Mouse (Mus musculus) midbrain, embryonic 16.5 days (tissue): Measurements from ENCODE around the gene Hoxa1. TPM values are rescaled to one million over a fixed set of nuclear protein-coding genes. Genes with fewer than 3 reads are reported as not detected.

Experiments
- ATAC-seq: fragments of 200-750 bp; cut with Nextera tagmentation; 2 replicates; pipeline ENCODE4 v1.8.0; 2017; ENCODE audit warnings: moderate TSS enrichment
- H3K27ac ChIP-seq: fragments of 300-500 bp; sonication (generic); 2 replicates; pipeline ENCODE4 v1.5.1; 2014; ENCODE audit warnings: mild to moderate bottlenecking, low read length, mixed read lengths
- H3K27me3 ChIP-seq: fragments of 300-500 bp; sonication (generic); 2 replicates; pipeline ENCODE4 v1.6.1; 2014; ENCODE audit warnings: low read depth, low read length, mixed read lengths; ENCODE audit not compliant: control insufficient read depth, insufficient read depth
- H3K36me3 ChIP-seq: fragments of 300-500 bp; sonication (generic); 2 replicates; pipeline ENCODE4 v1.6.1; 2014; ENCODE audit warnings: mild to moderate bottlenecking, low read length, moderate library complexity, mixed read lengths; ENCODE audit not compliant: control insufficient read depth, insufficient read depth
- H3K4me1 ChIP-seq: fragments of 300-500 bp; sonication (generic); 2 replicates; pipeline ENCODE4 v1.6.1; 2014; ENCODE audit warnings: mild to moderate bottlenecking, low read length, mixed read lengths; ENCODE audit not compliant: control insufficient read depth, insufficient read depth
- H3K4me2 ChIP-seq: fragments of 300-500 bp; sonication (generic); 2 replicates; pipeline ENCODE4 v1.6.1; 2014; ENCODE audit warnings: mild to moderate bottlenecking, low read length, mixed read lengths
- H3K4me3 ChIP-seq: fragments of 300-500 bp; sonication (generic); 2 replicates; pipeline ENCODE4 v1.5.1; 2014; ENCODE audit warnings: low read depth, mild to moderate bottlenecking, low read length, moderate library complexity, mixed read lengths
- H3K9ac ChIP-seq: fragments of 300-500 bp; sonication (generic); 2 replicates; pipeline ENCODE4 v1.6.1; 2014; ENCODE audit warnings: low read depth, low read length, mixed read lengths
- H3K9me3 ChIP-seq: fragments of 300-500 bp; sonication (generic); replicated peaks from 2 replicates; pipeline ENCODE4 v1.6.1; 2014; ENCODE audit warnings: mild to moderate bottlenecking, low read length, mixed read lengths; ENCODE audit not compliant: control insufficient read depth, poor library complexity, severe bottlenecking
- WGBS: fragments of 180-500 bp; shearing (Covaris S2); extraction: QIAGEN DNeasy Blood & Tissue Kit; methylation state at CpG from one replicate; pipeline ENCODE4 v1.1.7; 2014; 5-methylcytosine and 5-hydroxymethylcytosine counted together
- polyA plus RNA-seq: library from polyadenylated mRNA; unstranded; fragments of >200 nt; fragmentation: Nextera tagmentation; extraction: Ambion mirVana; gene quantifications from 2 replicates; pipeline ENCODE4 v1.2.1, GENCODE M21; 2015

The Hoxa1 gene
- polyA plus RNA-seq, 1 experiment from 2014 or later, result not detected

DNA sequence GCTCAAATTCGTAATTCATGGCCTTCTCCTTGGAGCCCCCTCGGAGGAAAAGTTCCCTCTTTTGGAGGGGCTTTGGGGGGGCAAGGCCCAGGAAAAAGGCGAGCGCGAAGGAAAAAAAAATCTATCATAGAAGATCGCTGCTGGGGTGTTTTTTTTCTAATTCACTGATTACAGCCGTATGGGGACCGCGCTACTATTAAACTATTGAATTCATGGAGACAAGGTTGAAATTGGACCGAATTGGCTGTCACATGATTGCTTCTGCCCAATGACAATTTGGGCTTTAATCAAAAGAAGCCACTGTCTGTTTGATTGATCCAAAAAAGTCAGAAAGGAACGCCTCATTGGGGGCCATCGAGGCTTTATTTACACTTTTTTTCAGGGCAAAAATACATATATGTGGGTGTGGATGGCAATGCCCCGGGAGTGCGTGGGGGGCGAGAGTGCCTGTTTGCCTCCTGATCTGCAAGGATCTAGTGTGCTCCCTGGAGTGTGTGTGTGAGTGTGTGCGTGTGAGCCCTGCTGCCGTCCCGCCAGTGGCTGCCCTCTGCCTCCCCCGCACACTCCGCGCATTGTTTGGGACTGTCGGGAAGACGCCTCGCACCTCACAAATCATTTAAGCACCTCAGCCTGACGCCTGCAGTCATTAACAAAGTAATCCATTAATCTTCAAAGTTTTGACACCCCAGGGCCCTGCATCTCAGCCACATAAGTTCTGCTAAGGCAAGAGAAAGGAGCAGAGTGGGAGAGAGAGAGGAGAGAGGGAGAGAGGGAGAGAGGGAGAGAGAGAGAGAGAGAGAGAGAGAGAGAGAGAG, 6.7 kb upstream of the Hoxa1 start, which contains the start of gene Hoxa2:
Hoxa2 (minus strand) TSS at position 206 of the 815 bp plus-strand sequence.
- H3K27ac ChIP-seq, result no peak within 1 kb of the TSS
- under 1% methylated on average over 25 of the region's 25 CpGs for WGBS
- no peaks in the 10 kb centered on the region for H3K9me3 ChIP-seq
- H3K36me3 ChIP-seq, result no peaks in the 10 kb centered on the region
- no peak within 1 kb of the TSS for H3K4me3 ChIP-seq
- H3K27me3 ChIP-seq, result peaks cover 69% of the 10 kb centered on the region
- ATAC-seq, result no peak
- H3K9ac ChIP-seq, result no peak within 1 kb of the TSS
- H3K4me2 ChIP-seq, result no peak within 1 kb of the TSS
- H3K4me1 ChIP-seq, result no peaks in the 10 kb centered on the region

DNA sequence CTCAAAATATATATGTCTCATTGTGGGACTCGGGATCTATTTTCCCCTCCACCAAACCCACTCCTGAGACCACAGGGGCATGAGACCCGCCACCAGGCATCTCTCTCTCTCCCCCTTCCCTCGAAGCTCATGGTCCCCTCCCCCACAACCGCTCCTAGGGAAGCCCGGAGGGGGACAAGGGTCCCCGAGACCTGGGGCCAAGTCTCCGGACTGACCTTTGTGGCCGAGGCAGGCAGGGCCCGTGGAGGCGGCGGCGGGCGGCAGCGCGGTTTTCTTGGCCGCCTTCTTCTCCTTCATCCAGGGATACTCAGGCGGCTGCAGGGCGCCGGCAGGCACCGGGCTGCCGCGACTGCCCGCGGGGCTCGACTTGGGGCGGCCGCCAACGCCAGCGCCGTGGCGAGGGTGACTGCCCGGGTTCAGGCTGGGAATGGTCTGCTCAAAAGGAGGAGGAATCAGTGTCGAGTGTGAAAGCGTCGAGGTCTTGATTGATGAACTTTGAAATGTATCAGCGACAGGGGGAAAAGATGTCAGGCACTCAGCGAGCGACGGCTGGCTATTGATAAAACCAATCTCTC, 6.0 kb upstream of the Hoxa1 start:
- Histone ChIP-seq H3K9me3 (no peaks in the 10 kb centered on the region), H3K4me3 (no peak overlapping the region), H3K4me2 (no peak overlapping the region), H3K27me3 (peaks cover 72% of the 10 kb centered on the region), H3K27ac (no peak overlapping the region), H3K9ac (no peak overlapping the region), H3K36me3 (no peaks in the 10 kb centered on the region), H3K4me1 (no peaks in the 10 kb centered on the region)
- no peak for ATAC-seq
- 0% methylated on average over 39 of the region's 39 CpGs for WGBS

DNA sequence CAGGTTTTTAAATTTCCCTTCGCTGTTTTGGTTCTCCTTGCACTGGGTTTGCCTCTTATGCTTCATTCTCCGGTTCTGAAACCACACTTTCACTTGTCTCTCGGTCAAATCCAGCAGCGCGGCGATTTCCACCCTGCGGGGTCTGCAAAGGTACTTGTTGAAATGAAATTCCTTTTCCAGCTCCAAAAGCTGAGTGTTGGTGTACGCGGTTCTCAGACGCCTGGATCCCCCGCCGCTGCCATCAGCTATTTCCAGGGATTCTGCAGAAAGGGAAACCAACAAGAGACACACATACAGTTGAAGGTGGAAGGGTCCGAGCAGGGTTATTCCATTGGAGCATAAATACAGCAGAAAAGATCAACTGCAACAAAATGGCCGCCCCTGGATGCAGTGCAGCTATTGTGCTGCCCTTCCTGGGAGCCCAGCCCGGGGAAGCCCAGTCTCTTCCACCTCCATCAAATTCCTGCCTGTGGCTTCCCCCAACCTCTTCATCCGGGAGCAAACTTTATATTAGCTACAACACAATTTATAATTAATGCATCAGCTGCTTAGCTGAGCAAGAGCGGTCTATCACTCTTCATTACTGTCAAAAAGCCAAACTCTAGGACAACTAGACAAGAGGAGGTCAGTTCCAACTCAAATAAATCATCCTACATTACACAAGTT, 5.4 kb upstream of the Hoxa1 start:
- WGBS, result under 1% methylated on average over 17 of the region's 17 CpGs
- Histone ChIP-seq H3K9me3 (no peaks in the 10 kb centered on the region), H3K4me1 (peaks cover 5% of the 10 kb centered on the region), H3K4me2 (no peak overlapping the region), H3K9ac (no peak overlapping the region), H3K4me3 (no peak overlapping the region), H3K36me3 (no peaks in the 10 kb centered on the region), H3K27ac (no peak overlapping the region), H3K27me3 (peaks cover 77% of the 10 kb centered on the region)
- ATAC-seq, result no peak

DNA sequence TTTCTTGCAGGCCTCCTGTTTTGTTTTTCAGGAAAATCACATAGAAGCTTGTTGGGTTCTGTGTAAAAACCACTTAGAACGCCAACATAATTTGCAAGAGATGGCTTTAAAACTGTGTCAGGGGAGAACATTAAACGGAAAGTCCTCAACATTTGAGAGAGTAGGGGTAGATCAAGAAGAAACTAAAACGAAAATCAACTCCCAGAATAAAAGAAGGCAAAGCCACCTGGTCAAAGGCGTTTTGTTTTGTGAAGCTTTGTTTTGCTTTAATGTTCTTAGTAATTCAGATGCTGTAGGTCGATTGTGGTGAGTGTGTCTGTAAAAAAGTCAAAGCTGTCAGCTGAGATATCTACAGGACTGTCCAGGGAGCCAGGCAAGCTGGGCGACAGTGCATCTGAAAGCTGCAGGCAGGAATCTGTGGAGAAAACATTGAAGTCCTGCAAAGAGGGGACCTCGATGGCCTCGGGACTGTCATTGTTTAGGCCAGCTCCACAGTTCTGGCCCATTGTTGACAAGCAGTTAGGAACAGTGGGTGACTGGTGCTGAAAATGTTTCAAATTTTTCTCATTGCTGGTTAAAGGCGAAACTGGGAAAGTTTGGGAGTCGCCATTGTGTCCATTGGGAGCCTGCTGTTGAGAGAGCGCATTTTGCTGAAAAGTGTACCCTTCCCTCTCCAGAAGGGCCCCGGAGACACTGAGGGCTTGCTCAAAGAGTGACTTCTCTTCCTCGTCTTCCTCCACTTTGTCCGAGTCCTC, 4.7 kb upstream of the Hoxa1 start:
- ATAC-seq, result no peak
- no peaks in the 10 kb centered on the region for H3K36me3 ChIP-seq
- no peak overlapping the region for H3K4me2 ChIP-seq
- no peak overlapping the region for H3K9ac ChIP-seq
- peaks cover 80% of the 10 kb centered on the region for H3K27me3 ChIP-seq
- under 1% methylated on average over 14 of the region's 14 CpGs for WGBS
- no peak overlapping the region for H3K27ac ChIP-seq
- H3K9me3 ChIP-seq, result no peaks in the 10 kb centered on the region
- peaks cover 10% of the 10 kb centered on the region for H3K4me1 ChIP-seq
- no peak overlapping the region for H3K4me3 ChIP-seq

DNA sequence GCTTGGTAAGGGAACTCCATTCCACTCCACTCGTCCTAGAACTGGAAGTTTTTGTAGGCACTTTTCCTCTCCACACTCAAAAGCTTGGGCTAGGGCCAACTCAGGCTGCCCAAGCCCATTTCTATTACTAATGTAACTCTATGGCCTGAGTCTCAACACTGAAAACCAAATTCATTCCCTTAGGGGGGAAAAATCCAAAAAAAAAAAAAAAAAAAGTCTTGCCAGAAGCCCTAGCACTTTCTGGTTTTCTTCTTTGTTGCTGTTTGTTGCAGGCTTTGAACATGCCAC, 3.9 kb upstream of the Hoxa1 start:
- Histone ChIP-seq H3K4me3 (no peak overlapping the region), H3K4me2 (no peak overlapping the region)
- 0% methylated on average over 1 of the region's 1 CpGs for WGBS

DNA sequence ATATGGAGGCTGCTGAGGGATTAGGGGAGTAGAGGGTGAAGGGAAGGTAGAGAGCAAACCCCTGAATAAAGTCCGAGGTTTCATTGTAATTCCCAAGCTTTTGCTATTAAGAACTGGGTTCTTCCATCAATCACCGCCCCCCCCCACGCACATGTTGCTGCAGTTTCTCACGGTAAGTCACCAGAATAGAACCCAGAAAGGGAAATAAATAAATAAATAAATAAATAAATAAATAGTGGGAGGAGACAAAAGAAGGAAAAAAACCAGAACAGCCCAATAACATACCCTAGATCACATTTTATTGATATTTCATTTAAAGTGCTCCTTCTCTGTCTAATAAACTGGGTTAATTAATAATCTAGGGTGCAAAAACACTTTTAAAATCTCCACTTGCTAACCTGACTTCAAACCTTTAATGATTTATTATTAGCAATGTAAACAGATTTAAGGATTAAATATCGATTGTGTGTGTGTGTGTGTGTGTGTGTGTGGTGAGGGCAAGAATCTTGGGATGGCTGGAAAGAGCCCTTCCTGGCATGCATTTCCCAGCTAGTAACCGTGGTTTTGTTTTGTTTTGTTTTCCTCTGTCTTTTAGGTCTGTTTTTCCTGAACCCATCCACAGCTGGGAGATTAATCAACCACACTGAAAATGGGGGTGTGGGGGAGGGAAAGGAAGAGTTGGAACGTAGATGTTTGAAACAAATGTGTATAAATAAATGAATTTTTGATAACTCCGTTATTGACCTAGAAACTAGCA, 3.4 kb upstream of the Hoxa1 start:
- Histone ChIP-seq H3K9ac (no peak overlapping the region), H3K4me3 (no peak overlapping the region), H3K4me1 (peaks cover 10% of the 10 kb centered on the region), H3K36me3 (no peaks in the 10 kb centered on the region), H3K27ac (no peak overlapping the region), H3K9me3 (no peaks in the 10 kb centered on the region), H3K4me2 (no peak overlapping the region), H3K27me3 (peaks cover 84% of the 10 kb centered on the region)
- 5% methylated on average over 8 of the region's 8 CpGs for WGBS
- no peak for ATAC-seq

More for the DNA sequence above, 3.9 kb upstream of the Hoxa1 start:
- H3K9me3 ChIP-seq, result no peaks in the 10 kb centered on the region
- peaks cover 84% of the 10 kb centered on the region for H3K27me3 ChIP-seq
- no peak overlapping the region for H3K27ac ChIP-seq
- H3K9ac ChIP-seq, result no peak overlapping the region
- no peaks in the 10 kb centered on the region for H3K36me3 ChIP-seq
- ATAC-seq, result no peak
- H3K4me1 ChIP-seq, result peaks cover 10% of the 10 kb centered on the region

DNA sequence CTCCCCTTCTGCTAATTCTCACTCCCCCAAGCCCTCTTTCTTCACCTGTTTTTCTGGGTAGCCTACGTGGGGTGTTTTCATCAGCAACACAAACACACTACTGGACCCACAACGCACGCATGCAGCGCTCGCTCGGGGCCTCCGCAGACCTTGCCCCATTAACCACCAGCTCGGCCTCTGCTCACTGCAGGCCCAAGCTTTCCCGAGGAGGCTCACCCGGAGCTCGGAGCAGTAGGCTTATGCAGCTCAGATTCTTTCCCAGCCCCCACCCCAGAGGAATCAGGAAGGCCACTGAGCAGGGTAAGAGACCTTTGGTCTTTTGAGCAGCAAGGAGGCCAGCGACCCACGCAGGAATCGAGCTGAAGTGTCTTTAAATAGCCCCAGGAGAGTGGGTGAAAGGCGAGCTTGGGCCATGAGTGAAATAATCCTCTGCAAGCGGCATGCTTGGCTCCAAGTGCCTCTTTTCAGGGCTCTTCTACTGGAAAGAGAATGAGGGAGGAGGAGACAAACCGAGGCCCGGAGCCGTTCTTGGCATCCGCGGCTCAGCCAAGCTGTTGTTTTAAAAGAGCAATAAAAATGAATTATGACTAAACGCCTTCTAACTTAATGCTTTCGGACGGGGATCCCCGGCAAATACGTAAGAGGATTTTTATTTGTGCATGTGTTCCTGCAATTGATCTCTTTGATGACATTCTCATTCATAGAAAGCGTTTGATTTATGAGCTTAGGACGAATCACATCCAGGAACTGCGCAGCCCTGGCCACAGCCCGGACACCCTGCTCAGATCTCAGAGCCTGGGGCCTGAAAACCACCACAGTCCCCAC, 2.6 kb upstream of the Hoxa1 start:
- Histone ChIP-seq H3K9me3 (no peaks in the 10 kb centered on the region), H3K27me3 (peaks cover 88% of the 10 kb centered on the region), H3K9ac (no peak overlapping the region), H3K4me1 (peaks cover 10% of the 10 kb centered on the region), H3K36me3 (no peaks in the 10 kb centered on the region), H3K27ac (no peak overlapping the region), H3K4me3 (no peak overlapping the region), H3K4me2 (no peak overlapping the region)
- WGBS, result 2% methylated on average over 30 of the region's 30 CpGs
- ATAC-seq, result no peak

DNA sequence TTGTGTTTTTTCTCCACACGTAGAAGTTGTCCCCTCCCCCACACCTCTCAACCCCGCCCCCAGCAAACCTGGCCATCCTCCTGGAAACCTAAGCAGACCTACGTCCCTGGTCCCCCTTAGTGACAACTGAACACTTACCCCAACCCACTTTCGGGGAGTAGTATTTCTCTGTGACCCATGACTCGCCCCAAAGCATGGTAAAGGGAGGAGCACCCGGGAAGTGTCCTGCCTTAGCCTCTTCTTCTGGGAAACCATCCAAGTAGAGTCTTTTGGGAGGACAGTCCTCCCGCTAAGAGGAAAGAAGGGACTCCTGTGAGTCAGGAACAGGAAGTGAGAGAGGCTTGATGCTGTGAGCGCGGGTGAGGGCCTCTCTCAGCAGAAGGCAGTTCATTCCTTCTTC, 1.9 kb upstream of the Hoxa1 start:
- Histone ChIP-seq H3K27me3 (peaks cover 90% of the 10 kb centered on the region), H3K9me3 (no peaks in the 10 kb centered on the region), H3K4me3 (no peak overlapping the region), H3K9ac (no peak overlapping the region), H3K27ac (no peak overlapping the region), H3K36me3 (no peaks in the 10 kb centered on the region), H3K4me1 (peaks cover 10% of the 10 kb centered on the region), H3K4me2 (no peak overlapping the region)
- ATAC-seq, result no peak
- WGBS, result 1% methylated on average over 9 of the region's 9 CpGs
